Mouse (Mus musculus): ENCODE data around the gene Luc7l.
A peak's percentile ranks its signal among the peaks of the same experiment; 100 is the strongest.

GRCm38 (mm10) chr17:26225150-26225549 lies 27.5 kb upstream of the Luc7l start:
- peak; percentile 84 for TF ChIP-seq EP300 (IDR thresholded peaks at IDR 0.05)
- TF ChIP-seq CTCF (IDR thresholded peaks at IDR 0.05), result no peak

Measured in lung, postnatal 0 days (tissue).